Mouse (Mus musculus): Measurements from ENCODE around the gene Slc9a9. TPM values are rescaled to one million over a fixed set of nuclear protein-coding genes. Genes with fewer than 3 reads are reported as not detected.

The Slc9a9 gene
- polyA plus RNA-seq, 1 experiment from 2014 or later = 2.2 TPM

- no peak overlapping the region for H3K27ac ChIP-seq
- no peak overlapping the region for H3K9ac ChIP-seq
- no peaks in the 10 kb centered on the region for H3K9me3 ChIP-seq (replicated peaks)
- WGBS = 93% methylated on average over 4 of the region's 4 CpGs
- no peak overlapping the region for H3K4me3 ChIP-seq
- H3K27me3 ChIP-seq = no peaks in the 10 kb centered on the region
- no peak overlapping the region for H3K4me2 ChIP-seq
- no peak for ATAC-seq
- H3K36me3 ChIP-seq (ENCODE audit: poor library complexity, severe bottlenecking) = no peaks in the 10 kb centered on the region
- no peaks in the 10 kb centered on the region for H3K4me1 ChIP-seq
These were observed 323.9 kb downstream of the Slc9a9 start for GRCm38 (mm10) chr9:94993575-94993974.

GRCm38 (mm10) chr9:95020136-95020706 is 350.5 kb downstream of the Slc9a9 start:
- Histone ChIP-seq H3K4me3 (no peak overlapping the region), H3K27me3 (no peaks in the 10 kb centered on the region), H3K4me1 (no peaks in the 10 kb centered on the region), H3K9me3 (replicated peaks) (no peaks in the 10 kb centered on the region), H3K36me3 (ENCODE audit: poor library complexity, severe bottlenecking) (no peaks in the 10 kb centered on the region), H3K4me2 (no peak overlapping the region), H3K27ac (no peak overlapping the region), H3K9ac (no peak overlapping the region)
- WGBS = 93% methylated on average over 12 of the region's 12 CpGs
- ATAC-seq = no peak

- no peak overlapping the region for H3K27ac ChIP-seq
- no peak overlapping the region for H3K9ac ChIP-seq
- 50% methylated on average over 3 of the region's 3 CpGs for WGBS
- no peaks in the 10 kb centered on the region for H3K36me3 ChIP-seq (ENCODE audit: poor library complexity, severe bottlenecking)
- no peaks in the 10 kb centered on the region for H3K27me3 ChIP-seq
- H3K4me2 ChIP-seq = no peak overlapping the region
- H3K9me3 ChIP-seq (replicated peaks) = no peaks in the 10 kb centered on the region
- no peaks in the 10 kb centered on the region for H3K4me1 ChIP-seq
- ATAC-seq = 0 out of 2 replicates have a peak, but pooled peaks have one; percentile 43
- no peak overlapping the region for H3K4me3 ChIP-seq
These were observed 364.6 kb downstream of the Slc9a9 start for GRCm38 (mm10) chr9:95034140-95034970.

- Histone ChIP-seq H3K36me3 (ENCODE audit: poor library complexity, severe bottlenecking) (no peaks in the 10 kb centered on the region), H3K9me3 (replicated peaks) (no peaks in the 10 kb centered on the region), H3K27ac (no peak overlapping the region), H3K4me2 (no peak overlapping the region), H3K9ac (no peak overlapping the region), H3K27me3 (no peaks in the 10 kb centered on the region), H3K4me1 (no peaks in the 10 kb centered on the region), H3K4me3 (no peak overlapping the region)
- no peak for ATAC-seq
These were observed 366.5 kb downstream of the Slc9a9 start for GRCm38 (mm10) chr9:95036209-95036608.

GRCm38 (mm10) chr9:95042420-95042819 is 372.7 kb downstream of the Slc9a9 start:
- Histone ChIP-seq H3K4me3 (no peak overlapping the region), H3K4me1 (no peaks in the 10 kb centered on the region), H3K36me3 (ENCODE audit: poor library complexity, severe bottlenecking) (no peaks in the 10 kb centered on the region), H3K27ac (no peak overlapping the region), H3K9me3 (replicated peaks) (no peaks in the 10 kb centered on the region), H3K27me3 (no peaks in the 10 kb centered on the region), H3K9ac (no peak overlapping the region), H3K4me2 (no peak overlapping the region)
- ATAC-seq = no peak
- WGBS = 46% methylated on average over 1 of the region's 1 CpGs

GRCm38 (mm10) chr9:95052160-95052559 is 382.5 kb downstream of the Slc9a9 start:
- Histone ChIP-seq H3K4me3 (no peak overlapping the region), H3K36me3 (ENCODE audit: poor library complexity, severe bottlenecking) (no peaks in the 10 kb centered on the region), H3K27me3 (no peaks in the 10 kb centered on the region), H3K4me1 (no peaks in the 10 kb centered on the region), H3K9ac (no peak overlapping the region), H3K9me3 (replicated peaks) (no peaks in the 10 kb centered on the region), H3K27ac (no peak overlapping the region), H3K4me2 (no peak overlapping the region)
- ATAC-seq = no peak
- WGBS = 89% methylated on average over 9 of the region's 9 CpGs

- no peaks in the 10 kb centered on the region for H3K9me3 ChIP-seq (replicated peaks)
- H3K4me2 ChIP-seq = no peak overlapping the region
- no peak overlapping the region for H3K27ac ChIP-seq
- no peaks in the 10 kb centered on the region for H3K4me1 ChIP-seq
- H3K4me3 ChIP-seq = no peak overlapping the region
- no peaks in the 10 kb centered on the region for H3K27me3 ChIP-seq
- ATAC-seq = no peak
- no peak overlapping the region for H3K9ac ChIP-seq
- no peaks in the 10 kb centered on the region for H3K36me3 ChIP-seq (ENCODE audit: poor library complexity, severe bottlenecking)
- WGBS = 78% methylated on average over 5 of the region's 5 CpGs
These were observed 383.5 kb downstream of the Slc9a9 start for GRCm38 (mm10) chr9:95053183-95053582.

- H3K4me3 ChIP-seq = no peak overlapping the region
- no peak overlapping the region for H3K27ac ChIP-seq
- H3K4me1 ChIP-seq = no peaks in the 10 kb centered on the region
- no peak overlapping the region for H3K9ac ChIP-seq
- H3K27me3 ChIP-seq = no peaks in the 10 kb centered on the region
- 84% methylated on average over 4 of the region's 4 CpGs for WGBS
- no peaks in the 10 kb centered on the region for H3K36me3 ChIP-seq (ENCODE audit: poor library complexity, severe bottlenecking)
- H3K9me3 ChIP-seq (replicated peaks) = no peaks in the 10 kb centered on the region
- no peak overlapping the region for H3K4me2 ChIP-seq
- no peak for ATAC-seq
These were observed 386.1 kb downstream of the Slc9a9 start for GRCm38 (mm10) chr9:95055843-95056242.

GRCm38 (mm10) chr9:95060702-95061101 is 391.0 kb downstream of the Slc9a9 start:
- no peak for ATAC-seq
- no peak overlapping the region for H3K27ac ChIP-seq
- no peaks in the 10 kb centered on the region for H3K9me3 ChIP-seq (replicated peaks)
- H3K9ac ChIP-seq = no peak overlapping the region
- no peaks in the 10 kb centered on the region for H3K36me3 ChIP-seq (ENCODE audit: poor library complexity, severe bottlenecking)
- no peak overlapping the region for H3K4me2 ChIP-seq
- no peaks in the 10 kb centered on the region for H3K4me1 ChIP-seq
- WGBS = 97% methylated on average over 4 of the region's 4 CpGs
- no peaks in the 10 kb centered on the region for H3K27me3 ChIP-seq
- H3K4me3 ChIP-seq = no peak overlapping the region

- WGBS = 50% methylated on average over 2 of the region's 3 CpGs
- peaks cover 14% of the 10 kb centered on the region; the same call in 1 of the 2 replicates for H3K4me1 ChIP-seq
- no peak overlapping the region for H3K9ac ChIP-seq
- H3K9me3 ChIP-seq (replicated peaks) = peaks cover 7% of the 10 kb centered on the region; the same call in 1 of the 2 replicates
- no peaks in the 10 kb centered on the region for H3K27me3 ChIP-seq
- no peak overlapping the region for H3K27ac ChIP-seq
- H3K36me3 ChIP-seq (ENCODE audit: poor library complexity, severe bottlenecking) = no peaks in the 10 kb centered on the region
- ATAC-seq = no peak
- H3K4me3 ChIP-seq = no peak overlapping the region
- no peak overlapping the region for H3K4me2 ChIP-seq
These were observed 397.3 kb downstream of the Slc9a9 start for GRCm38 (mm10) chr9:95067037-95067436.

GRCm38 (mm10) chr9:95068466-95068865 is 398.8 kb downstream of the Slc9a9 start:
- Histone ChIP-seq H3K36me3 (ENCODE audit: poor library complexity, severe bottlenecking) (no peaks in the 10 kb centered on the region), H3K4me1 (peaks cover 16% of the 10 kb centered on the region; the same call in 1 of the 2 replicates), H3K4me3 (no peak overlapping the region), H3K27me3 (no peaks in the 10 kb centered on the region), H3K4me2 (no peak overlapping the region), H3K9ac (no peak overlapping the region), H3K27ac (no peak overlapping the region), H3K9me3 (replicated peaks) (peaks cover 7% of the 10 kb centered on the region; the same call in 1 of the 2 replicates)
- WGBS = 94% methylated on average over 2 of the region's 2 CpGs
- no peak for ATAC-seq

GRCm38 (mm10) chr9:95070832-95071519 is 401.3 kb downstream of the Slc9a9 start:
- peaks cover 7% of the 10 kb centered on the region; the same call in 1 of the 2 replicates for H3K9me3 ChIP-seq (replicated peaks)
- ATAC-seq = no peak
- H3K27ac ChIP-seq = no peak overlapping the region
- H3K4me2 ChIP-seq = no peak overlapping the region
- H3K4me1 ChIP-seq = peaks cover 24% of the 10 kb centered on the region; the same call in 1 of the 2 replicates
- H3K36me3 ChIP-seq (ENCODE audit: poor library complexity, severe bottlenecking) = no peaks in the 10 kb centered on the region
- H3K4me3 ChIP-seq = no peak overlapping the region
- no peaks in the 10 kb centered on the region for H3K27me3 ChIP-seq
- WGBS = 61% methylated on average over 13 of the region's 13 CpGs
- no peak overlapping the region for H3K9ac ChIP-seq
